ENCODE assay signal across 35 mouse cellular contexts in genomic region chr14:15383133-15383532, GRCm38 (mm10). TPM values are rescaled to one million over a fixed set of nuclear protein-coding genes. Genes with fewer than 3 reads are reported as not detected.
"Had no signal": no experiment of that assay in that cellular context is flagged by ENCODE, and none has a peak within 500 bp of the region (broad histone marks: within the 10 kb centered on the region; RNA-seq: fewer than 3 reads in every experiment).

No protein-coding gene starts in this region.

- H3K27me3 ChIP-seq: heart, embryonic 12.5 days; heart, embryonic 13.5 days; heart, embryonic 15.5 days; hindbrain, embryonic 12.5 days; hindbrain, embryonic 13.5 days; hindbrain, embryonic 15.5 days; intestine, embryonic 15.5 days; kidney, embryonic 15.5 days had no signal

- ATAC-seq: hindbrain, embryonic 16.5 days; hindbrain, postnatal 0 days; inflammation-experienced regulatory T-cells, adult 6 months; intestine, embryonic 15.5 days; intestine, embryonic 16.5 days; intestine, postnatal 0 days had no signal

- H3K4me1 ChIP-seq: heart, embryonic 15.5 days; hindbrain, embryonic 10.5 days; hindbrain, embryonic 12.5 days; hindbrain, embryonic 13.5 days; hindbrain, embryonic 15.5 days; intestine, embryonic 15.5 days; kidney, embryonic 15.5 days had no signal

- H3K36me3 ChIP-seq: heart, embryonic 12.5 days; heart, embryonic 13.5 days; heart, embryonic 15.5 days; hindbrain, embryonic 10.5 days; hindbrain, embryonic 12.5 days; hindbrain, embryonic 13.5 days; hindbrain, embryonic 15.5 days; intestine, embryonic 15.5 days; kidney, embryonic 15.5 days had no signal

- H3K4me2 ChIP-seq: heart, embryonic 11.5 days; heart, embryonic 12.5 days; heart, embryonic 13.5 days; heart, embryonic 15.5 days; hindbrain, embryonic 12.5 days; hindbrain, embryonic 13.5 days; hindbrain, embryonic 14.5 days; hindbrain, embryonic 15.5 days; intestine, embryonic 15.5 days; kidney, embryonic 15.5 days had no signal

- H3K27ac ChIP-seq: heart, embryonic 13.5 days; heart, embryonic 15.5 days; hindbrain, embryonic 10.5 days; hindbrain, embryonic 12.5 days; hindbrain, embryonic 13.5 days; hindbrain, embryonic 14.5 days; hindbrain, embryonic 15.5 days; hindbrain, postnatal 0 days; intestine, embryonic 15.5 days; kidney, embryonic 15.5 days; kidney, postnatal 0 days; layer of hippocampus, adult 2 months; left cerebral cortex, adult 2 months had no signal

- H3K9me3 ChIP-seq: heart, embryonic 12.5 days; heart, embryonic 13.5 days; heart, embryonic 15.5 days; hindbrain, embryonic 10.5 days; hindbrain, embryonic 12.5 days; hindbrain, embryonic 13.5 days; hindbrain, embryonic 15.5 days; intestine, embryonic 15.5 days; kidney, embryonic 15.5 days had no signal

- DNase-seq: heart, postnatal 10 days; heart, postnatal 14 days; heart, postnatal 4 days; kidney, adult 11 months; kidney, adult 18-20 months; kidney, adult 2 months; kidney, adult 8-10 months; kidney, adult 9 months; kidney, postnatal 10 days; kidney, postnatal 14 days; kidney, postnatal 25 days; kidney, postnatal 36 days; kidney, postnatal 4 days; layer of hippocampus, adult 9-11 months; layer of hippocampus, postnatal 36 days had no signal

- H3K4me3 ChIP-seq: heart, embryonic 12.5 days; heart, embryonic 13.5 days; heart, embryonic 15.5 days; hindbrain, embryonic 10.5 days; hindbrain, embryonic 12.5 days; hindbrain, embryonic 13.5 days; hindbrain, embryonic 15.5 days; intestine, embryonic 15.5 days; kidney, embryonic 15.5 days; layer of hippocampus, adult 2 months; left cerebral cortex, adult 2 months had no signal

- H3K9ac ChIP-seq: heart, embryonic 12.5 days; heart, embryonic 13.5 days; heart, embryonic 15.5 days; hindbrain, embryonic 12.5 days; hindbrain, embryonic 13.5 days; hindbrain, embryonic 14.5 days; hindbrain, embryonic 15.5 days; intestine, embryonic 15.5 days; kidney, embryonic 15.5 days had no signal

RNA-seq across cellular contexts. Expression of gene Lrrc3b, which starts 55.7 kb away (rescaled TPM):
- total RNA-seq: hematopoietic stem cell, adult 5-6 weeks had no signal
- polyA plus RNA-seq: inflammation-experienced regulatory T-cells, adult 6 months had no signal
